Mouse (Mus musculus): ENCODE data around the gene Ntn1. TPM values are rescaled to one million over a fixed set of nuclear protein-coding genes. Genes with fewer than 3 reads are reported as not detected.

Ntn1 gene
- polyA plus RNA-seq, 1 experiment from 2014 or later = 1.6 TPM

- Histone ChIP-seq H3K79me2 (ENCODE audit: inconsistent target) (peaks cover 48% of the 10 kb centered on the region), H3K36me3 (ENCODE audit: inconsistent target) (peaks cover 14% of the 10 kb centered on the region; the same call in 1 of the 2 replicates)
- 2% methylated on average over 32 of the region's 35 CpGs for WGBS (ENCODE audit: missing documents)
Observed at GRCm38 (mm10) chr11:68431699-68432360, 31.2 kb upstream of the Ntn1 start, which contains the start of gene Pik3r5. Pik3r5 (plus strand) TSS chr11:68432121.

GRCm38 (mm10) chr11:68430662-68431061, 30.0 kb upstream of the Ntn1 start:
- Histone ChIP-seq H3K27ac (peak overlapping the region; percentile 97), H3K4me3 (ENCODE audit: inconsistent target) (peak overlapping the region; percentile 94), H3K36me3 (ENCODE audit: inconsistent target) (0 out of 2 replicates have a peak, but pooled peaks cover 9% of the 10 kb centered on the region), H3K79me2 (ENCODE audit: inconsistent target) (peaks cover 37% of the 10 kb centered on the region)
- WGBS (ENCODE audit: missing documents) = 17% methylated on average over 5 of the region's 5 CpGs

More at GRCm38 (mm10) chr11:68431699-68432360, 31.2 kb upstream of the Ntn1 start, which contains the start of gene Pik3r5:
- peak within 1 kb of the TSS; percentile 94 for H3K4me3 ChIP-seq (ENCODE audit: inconsistent target)
- H3K27ac ChIP-seq = peak within 1 kb of the TSS; percentile 97

GRCm38 (mm10) chr11:68427083-68427570, 26.5 kb upstream of the Ntn1 start:
- Histone ChIP-seq H3K36me3 (ENCODE audit: inconsistent target) (no peaks in the 10 kb centered on the region), H3K27ac (no peak overlapping the region), H3K4me3 (ENCODE audit: inconsistent target) (no peak overlapping the region), H3K79me2 (ENCODE audit: inconsistent target) (peaks cover 1% of the 10 kb centered on the region)
- 91% methylated on average over 5 of the region's 5 CpGs for WGBS (ENCODE audit: missing documents)

GRCm38 (mm10) chr11:68425492-68426315, 25.1 kb upstream of the Ntn1 start:
- WGBS (ENCODE audit: missing documents) = 91% methylated on average over 8 of the region's 8 CpGs
- no peak overlapping the region for H3K4me3 ChIP-seq (ENCODE audit: inconsistent target)
- H3K27ac ChIP-seq = no peak overlapping the region
- H3K36me3 ChIP-seq (ENCODE audit: inconsistent target) = no peaks in the 10 kb centered on the region
- H3K79me2 ChIP-seq (ENCODE audit: inconsistent target) = no peaks in the 10 kb centered on the region

- Histone ChIP-seq H3K27ac (no peak overlapping the region), H3K4me3 (ENCODE audit: inconsistent target) (no peak overlapping the region)
Observed at GRCm38 (mm10) chr11:68417831-68418230, 17.2 kb upstream of the Ntn1 start.

GRCm38 (mm10) chr11:68417001-68417400, 16.4 kb upstream of the Ntn1 start:
- H3K36me3 ChIP-seq (ENCODE audit: inconsistent target) = no peaks in the 10 kb centered on the region
- H3K79me2 ChIP-seq (ENCODE audit: inconsistent target) = no peaks in the 10 kb centered on the region
- H3K27ac ChIP-seq = no peak overlapping the region
- H3K4me3 ChIP-seq (ENCODE audit: inconsistent target) = no peak overlapping the region
- 65% methylated on average over 3 of the region's 3 CpGs for WGBS (ENCODE audit: missing documents)

More at GRCm38 (mm10) chr11:68417831-68418230, 17.2 kb upstream of the Ntn1 start:
- 3% methylated on average over 9 of the region's 9 CpGs for WGBS (ENCODE audit: missing documents)
- Histone ChIP-seq H3K79me2 (ENCODE audit: inconsistent target) (no peaks in the 10 kb centered on the region), H3K36me3 (ENCODE audit: inconsistent target) (no peaks in the 10 kb centered on the region)

- no peak overlapping the region for H3K4me3 ChIP-seq (ENCODE audit: inconsistent target)
- no peaks in the 10 kb centered on the region for H3K36me3 ChIP-seq (ENCODE audit: inconsistent target)
- peak overlapping the region; percentile 81 for H3K27ac ChIP-seq
- H3K79me2 ChIP-seq (ENCODE audit: inconsistent target) = no peaks in the 10 kb centered on the region
- 64% methylated on average over 2 of the region's 2 CpGs for WGBS (ENCODE audit: missing documents)
Observed at GRCm38 (mm10) chr11:68408127-68408526, 7.5 kb upstream of the Ntn1 start.

GRCm38 (mm10) chr11:68407266-68407926, 6.8 kb upstream of the Ntn1 start:
- no peaks in the 10 kb centered on the region for H3K79me2 ChIP-seq (ENCODE audit: inconsistent target)
- no peak overlapping the region for H3K4me3 ChIP-seq (ENCODE audit: inconsistent target)
- WGBS (ENCODE audit: missing documents) = 39% methylated on average over 11 of the region's 11 CpGs
- H3K27ac ChIP-seq = peak overlapping the region; percentile 81
- no peaks in the 10 kb centered on the region for H3K36me3 ChIP-seq (ENCODE audit: inconsistent target)

GRCm38 (mm10) chr11:68405576-68405975, 5.0 kb upstream of the Ntn1 start:
- no peak overlapping the region for H3K4me3 ChIP-seq (ENCODE audit: inconsistent target)
- 91% methylated on average over 8 of the region's 8 CpGs for WGBS (ENCODE audit: missing documents)

GRCm38 (mm10) chr11:68404185-68404584, 3.6 kb upstream of the Ntn1 start:
- Histone ChIP-seq H3K4me3 (ENCODE audit: inconsistent target) (no peak overlapping the region), H3K79me2 (ENCODE audit: inconsistent target) (no peaks in the 10 kb centered on the region), H3K27ac (no peak overlapping the region), H3K36me3 (ENCODE audit: inconsistent target) (no peaks in the 10 kb centered on the region)
- 43% methylated on average over 4 of the region's 4 CpGs for WGBS (ENCODE audit: missing documents)

More at GRCm38 (mm10) chr11:68405576-68405975, 5.0 kb upstream of the Ntn1 start:
- H3K27ac ChIP-seq = no peak overlapping the region
- H3K36me3 ChIP-seq (ENCODE audit: inconsistent target) = no peaks in the 10 kb centered on the region
- no peaks in the 10 kb centered on the region for H3K79me2 ChIP-seq (ENCODE audit: inconsistent target)

- H3K79me2 ChIP-seq (ENCODE audit: inconsistent target) = no peaks in the 10 kb centered on the region
- no peaks in the 10 kb centered on the region for H3K36me3 ChIP-seq (ENCODE audit: inconsistent target)
- 66% methylated on average over 5 of the region's 5 CpGs for WGBS (ENCODE audit: missing documents)
- H3K27ac ChIP-seq = no peak overlapping the region
- no peak overlapping the region for H3K4me3 ChIP-seq (ENCODE audit: inconsistent target)
Observed at GRCm38 (mm10) chr11:68401428-68401827, 805 bp upstream of the Ntn1 start.

- H3K27ac ChIP-seq = no peak overlapping the region
- no peak overlapping the region for H3K4me3 ChIP-seq (ENCODE audit: inconsistent target)
- no peaks in the 10 kb centered on the region for H3K79me2 ChIP-seq (ENCODE audit: inconsistent target)
- WGBS (ENCODE audit: missing documents) = 2% methylated on average over 56 of the region's 57 CpGs
- no peaks in the 10 kb centered on the region for H3K36me3 ChIP-seq (ENCODE audit: inconsistent target)
Observed at GRCm38 (mm10) chr11:68400021-68400671, 477 bp downstream of the Ntn1 start.

- no peak overlapping the region for H3K27ac ChIP-seq
- H3K4me3 ChIP-seq (ENCODE audit: inconsistent target) = no peak overlapping the region
- no peaks in the 10 kb centered on the region for H3K79me2 ChIP-seq (ENCODE audit: inconsistent target)
- no peaks in the 10 kb centered on the region for H3K36me3 ChIP-seq (ENCODE audit: inconsistent target)
- WGBS (ENCODE audit: missing documents) = 6% methylated on average over 43 of the region's 47 CpGs
Observed at GRCm38 (mm10) chr11:68399548-68400020, 1.0 kb downstream of the Ntn1 start.

All from macrophage (primary cell).